Mouse (Mus musculus) layer of hippocampus, postnatal 10 days (tissue): ENCODE results near the gene Hyal1. TPM values are rescaled to one million over a fixed set of nuclear protein-coding genes. Genes with fewer than 3 reads are reported as not detected.
A peak's percentile ranks its signal among the peaks of the same experiment; 100 is the strongest.
"Not testable (repeated sequence)": the region's sequence is repeated elsewhere in the genome, so short reads cannot be mapped to it uniquely, and the experiment has no call there.

Experiments
- DNase-seq, 2 experiments: peaks; one replicate each; pipeline ENCODE4 v3.0.0; 2021; ENCODE audit warnings: low spot score in 2 of 2
- total RNA-seq, 2 experiments: library from RNA; stranded (reverse); gene quantifications; 2 replicates each; pipeline ENCODE4 v1.2.3; 2021

The Hyal1 gene
- total RNA-seq, 2 experiments from 2014 or later = 3.7 to 4.2 TPM

DNA sequence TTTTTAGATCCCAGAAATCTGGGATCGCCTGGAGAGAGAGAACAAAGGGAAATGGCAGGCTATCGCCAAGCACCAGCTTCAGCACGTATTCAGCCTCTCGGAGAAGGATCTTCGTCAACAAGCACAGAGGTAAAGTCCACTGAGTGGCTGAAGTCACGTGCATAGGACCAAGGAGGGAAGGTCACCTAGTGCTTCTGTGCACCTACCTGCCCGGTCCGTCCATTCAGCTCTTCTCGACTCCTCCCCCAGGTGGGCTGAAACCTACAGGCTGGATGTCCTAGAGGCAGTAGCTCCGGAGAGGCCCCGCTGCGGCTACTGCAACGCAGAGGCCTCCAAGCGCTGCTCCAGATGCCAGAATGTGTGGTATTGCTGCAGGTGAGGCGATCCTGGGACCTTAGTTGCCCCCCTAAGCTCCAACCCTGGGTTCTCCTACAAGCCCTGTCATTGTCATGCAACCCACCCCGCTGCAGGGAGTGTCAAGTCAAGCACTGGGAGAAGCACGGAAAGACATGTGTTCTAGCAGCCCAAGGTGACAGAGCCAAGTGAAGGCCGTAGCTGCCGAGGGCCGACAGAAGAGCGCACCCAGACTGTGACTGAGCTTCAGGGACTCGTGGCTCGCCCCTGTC is 26.1 kb upstream of the Hyal1 start:
- DNase-seq = no peak

DNA sequence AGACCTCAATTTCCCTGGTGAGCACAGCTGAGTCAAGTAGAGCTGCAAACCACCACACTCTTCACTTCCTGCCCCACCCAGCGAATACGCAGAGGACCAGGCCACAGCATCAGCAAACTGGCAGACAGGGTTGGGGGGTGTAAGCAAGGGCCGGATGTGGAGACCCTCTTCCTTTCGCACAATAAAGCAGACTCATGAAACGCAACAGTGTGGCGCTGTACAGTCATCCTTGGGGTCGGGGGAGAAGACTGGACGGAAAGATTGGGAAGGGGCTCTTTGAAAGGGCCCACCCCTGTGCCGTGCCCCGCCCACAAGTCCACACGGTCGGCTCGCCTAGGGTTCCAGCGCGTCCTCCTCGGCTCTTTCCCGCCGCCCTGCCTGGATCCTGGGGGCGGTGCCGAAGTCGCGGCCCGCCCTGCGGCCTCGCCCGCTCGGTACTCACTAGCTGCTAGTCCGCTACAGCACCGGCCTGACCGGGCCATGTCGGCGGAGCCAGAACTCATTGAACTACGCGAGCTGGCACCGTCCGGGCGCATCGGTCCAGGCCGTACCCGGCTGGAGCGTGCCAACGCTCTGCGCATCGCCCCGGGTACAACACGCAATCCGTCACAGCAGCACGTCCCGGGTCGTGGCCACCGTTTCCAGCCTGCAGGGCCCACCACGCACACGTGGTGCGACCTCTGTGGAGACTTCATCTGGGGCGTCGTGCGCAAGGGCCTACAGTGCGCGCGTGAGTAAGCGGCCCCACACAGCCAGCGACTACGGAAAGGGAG is 25.4 kb upstream of the Hyal1 start, which contains the start of gene Rassf1:
Gene Rassf1 (plus strand): TSS at position 439 of the 773 bp plus-strand sequence.
- DNase-seq = peak in 1 of 2 experiments; percentile 41

DNA sequence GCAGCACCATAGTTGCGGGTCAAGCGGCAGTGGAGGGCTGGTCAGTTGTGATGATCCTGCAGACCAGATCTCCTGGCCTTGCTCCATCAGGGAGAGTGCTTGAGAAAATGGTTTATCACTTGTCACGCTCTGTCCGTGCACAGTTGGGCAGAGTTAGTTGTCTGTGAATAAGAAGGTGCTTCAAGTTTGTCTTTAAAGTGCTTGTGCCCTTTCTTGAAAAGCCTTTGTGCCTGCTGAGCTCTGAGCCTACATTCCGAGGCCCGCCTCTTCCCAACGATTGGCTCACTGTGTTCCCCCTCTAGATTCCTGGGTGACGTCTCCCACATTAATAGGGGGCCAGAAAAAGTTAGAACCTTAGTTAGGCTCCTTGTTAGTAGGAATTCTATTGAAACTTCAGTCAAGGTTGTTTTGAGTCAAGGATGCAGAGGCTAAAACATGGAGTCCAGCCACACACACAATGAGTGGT is 24.8 kb upstream of the Hyal1 start:
- DNase-seq = no peak

GRCm38 (mm10) chr9:107552690-107553393 is 23.9 kb upstream of the Hyal1 start:
- DNase-seq = no peak

DNA sequence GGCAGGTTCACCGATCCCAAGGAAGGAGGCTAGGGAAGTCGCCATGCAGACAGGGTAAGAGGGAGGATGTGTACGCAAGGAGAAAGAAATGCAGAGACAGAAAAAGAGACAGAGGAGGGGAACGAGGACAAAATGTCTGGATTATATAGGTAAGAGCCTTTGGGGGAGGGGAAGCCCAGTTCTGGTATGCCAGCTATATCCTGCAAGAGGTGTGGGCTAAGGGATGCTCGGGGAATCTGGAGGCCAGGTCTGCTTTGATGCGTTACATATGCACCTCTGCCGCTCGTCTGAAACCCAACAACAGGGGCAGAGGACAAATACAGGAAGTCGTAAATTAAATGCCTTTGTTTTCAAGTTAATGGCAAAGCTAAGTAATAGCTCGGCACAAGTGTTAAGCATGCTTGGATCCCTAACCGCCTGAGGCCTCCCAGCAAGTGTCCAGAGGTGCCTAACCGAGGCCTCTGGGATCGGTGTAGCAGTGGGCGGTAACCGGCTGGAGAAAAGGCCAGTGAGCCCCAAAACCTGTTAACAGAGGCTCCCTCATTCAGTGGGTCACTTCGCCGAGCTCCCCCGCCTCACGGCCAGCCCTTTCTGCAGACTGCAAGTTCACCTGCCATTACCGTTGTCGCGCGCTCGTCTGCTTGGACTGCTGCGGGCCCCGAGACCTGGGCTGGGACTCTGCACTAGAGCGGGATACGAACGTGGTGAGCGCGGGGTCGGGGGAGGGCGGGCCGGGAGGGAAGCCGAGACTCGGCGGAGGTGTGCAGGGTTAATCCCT is 23.0 kb upstream of the Hyal1 start:
- peak in 1 of 2 experiments; percentile 51 for DNase-seq

GRCm38 (mm10) chr9:107554319-107554825 is 22.4 kb upstream of the Hyal1 start:
- DNase-seq = peak; percentile 86 to 90

- peak in 1 of 2 experiments; percentile 36 for DNase-seq
Measured at GRCm38 (mm10) chr9:107555031-107555457, 21.7 kb upstream of the Hyal1 start.

- DNase-seq = no peak
Measured at GRCm38 (mm10) chr9:107555701-107556100, 21.0 kb upstream of the Hyal1 start.

- no peak for DNase-seq
Measured at GRCm38 (mm10) chr9:107556346-107556745, 20.4 kb upstream of the Hyal1 start.

DNA sequence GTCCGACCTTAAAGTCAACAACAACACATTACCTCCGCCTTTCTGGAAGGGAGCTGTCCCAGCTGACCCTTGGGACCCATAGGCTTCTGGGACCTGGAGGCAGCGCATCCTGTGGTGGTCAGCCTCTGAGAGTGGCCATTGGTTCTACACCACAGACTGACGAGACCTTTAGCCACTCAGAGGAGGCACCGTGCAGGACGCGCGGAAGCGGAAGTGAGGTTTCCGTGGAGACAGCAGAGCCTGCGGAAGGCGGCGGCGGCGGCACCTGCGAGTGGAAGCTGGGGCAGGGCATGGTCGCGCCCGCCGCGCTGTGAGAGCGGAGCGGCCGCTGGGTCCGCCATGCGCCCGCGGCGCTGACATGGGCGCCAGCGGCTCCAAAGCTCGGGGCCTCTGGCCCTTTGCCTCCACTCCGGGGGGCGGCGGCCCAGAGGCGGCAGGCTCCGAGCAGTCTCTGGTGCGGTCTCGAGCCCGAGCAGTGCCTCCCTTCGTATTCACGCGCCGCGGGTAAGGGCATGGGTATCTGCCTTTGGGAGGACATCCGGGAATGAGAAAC is 13.6 kb upstream of the Hyal1 start, which contains the start of gene Tusc2:
Gene Tusc2 (plus strand): TSS at position 227 of the 553 bp plus-strand sequence.
- DNase-seq = peak; percentile 89 to 92

- DNase-seq = not testable (repeated sequence)
Measured at GRCm38 (mm10) chr9:107565556-107565955, 11.2 kb upstream of the Hyal1 start.

- peak; percentile 78 to 84 for DNase-seq
Measured at GRCm38 (mm10) chr9:107566041-107566709, 10.6 kb upstream of the Hyal1 start.

DNA sequence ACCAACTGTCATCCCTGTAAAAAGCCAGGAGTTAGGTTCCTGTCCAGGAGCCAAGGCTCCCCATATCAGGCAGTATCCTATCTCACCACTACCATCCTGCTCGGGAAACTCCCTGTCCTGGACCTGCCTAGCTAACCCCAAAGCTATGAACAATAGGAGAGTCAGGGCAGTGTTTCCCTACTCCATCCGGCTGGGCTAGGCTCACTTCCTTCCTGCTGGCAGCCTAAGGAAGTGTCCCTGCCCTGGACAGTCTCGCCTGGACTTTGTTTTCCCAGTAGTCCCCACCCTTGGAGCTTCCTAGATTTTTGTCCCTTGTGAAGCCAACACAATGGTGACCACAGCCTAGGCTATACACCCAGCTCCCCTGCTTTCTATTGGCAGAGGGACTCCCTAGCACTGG is 9.9 kb upstream of the Hyal1 start:
- no peak for DNase-seq

GRCm38 (mm10) chr9:107567702-107568319 is 8.9 kb upstream of the Hyal1 start, which contains the start of gene Hyal2:
Hyal2 (plus strand) TSS chr9:107567945.
- DNase-seq = no peak

- DNase-seq = peak; percentile 81 to 86
Measured at GRCm38 (mm10) chr9:107568331-107569261, 8.1 kb upstream of the Hyal1 start.

GRCm38 (mm10) chr9:107569270-107569669 is 7.5 kb upstream of the Hyal1 start:
- no peak for DNase-seq

- no peak for DNase-seq
Measured at GRCm38 (mm10) chr9:107570016-107570415, 6.7 kb upstream of the Hyal1 start.

- DNase-seq = no peak
Measured at GRCm38 (mm10) chr9:107570845-107571244, 5.9 kb upstream of the Hyal1 start.
